Mouse (Mus musculus): Measurements from ENCODE around the gene Susd3.

DNA sequence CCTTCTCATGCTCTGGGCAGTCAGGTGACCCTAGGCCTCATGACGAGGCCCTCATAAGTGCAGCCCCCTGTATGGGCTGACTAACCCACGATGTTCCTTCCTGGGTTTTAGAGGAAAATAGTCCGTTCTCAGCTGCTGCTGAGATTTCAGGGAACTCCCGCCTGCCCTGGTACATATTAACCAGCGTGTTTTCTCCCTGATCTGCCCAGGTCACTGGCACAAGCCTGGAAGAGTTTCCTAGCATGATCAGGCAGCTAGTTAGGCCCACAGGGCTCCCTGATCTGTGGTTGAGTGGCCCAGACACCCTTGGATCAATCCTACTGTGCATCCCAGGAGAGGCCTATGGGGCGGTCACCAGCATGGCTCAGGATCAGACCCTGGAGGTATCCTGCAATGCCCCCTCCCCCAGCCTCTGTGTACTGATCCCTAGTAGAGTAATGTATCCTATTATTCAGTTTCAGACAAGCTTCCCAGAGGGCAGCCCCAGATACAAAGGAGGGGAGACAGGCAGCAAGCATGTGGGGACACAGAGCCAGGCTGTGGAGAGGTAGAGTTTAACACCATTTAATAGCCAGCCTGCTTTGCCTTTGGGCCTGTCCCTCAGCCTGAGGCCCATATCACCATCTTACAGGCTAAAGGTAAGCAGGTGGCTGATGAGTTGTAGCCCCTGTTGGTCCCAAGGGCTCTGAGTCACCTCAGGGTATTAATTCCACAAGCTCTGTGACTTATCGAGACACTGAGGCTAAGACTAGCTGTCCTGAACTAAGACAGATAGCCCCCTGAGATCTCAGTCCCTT is 57.4 kb downstream of the Susd3 start:
- no peak for TF ChIP-seq POLR2A (IDR thresholded peaks at IDR 0.05; ENCODE audit: borderline replicate concordance, extremely low read depth, low read depth, low read length)
- no peak for TF ChIP-seq CTCF (IDR thresholded peaks at IDR 0.05; ENCODE audit: insufficient read depth, low read length)

Data from lung, adult 2 months (tissue).